Mouse (Mus musculus) liver, embryonic 13.5 days (tissue): ENCODE data around the gene Trmt6. TPM values are rescaled to one million over a fixed set of nuclear protein-coding genes. Genes with fewer than 3 reads are reported as not detected.
A peak's percentile ranks its signal among the peaks of the same experiment; 100 is the strongest.

ENCODE experiments used
- ATAC-seq: fragments of 200-750 bp; cut with Nextera tagmentation; 2 replicates; pipeline ENCODE4 v1.8.0; 2017; ENCODE audit warnings: low read depth, mild to moderate bottlenecking, moderate number of reproducible peaks, moderate library complexity
- DNase-seq: peaks from one replicate; pipeline ENCODE4 v3.0.0; 2022
- H3K27ac ChIP-seq: fragments of 300-500 bp; sonication (generic); 2 replicates; pipeline ENCODE4 v1.5.1; 2015; ENCODE audit warnings: moderate library complexity, mild to moderate bottlenecking, inconsistent platforms
- H3K27me3 ChIP-seq: fragments of 300-500 bp; sonication (generic); 2 replicates; pipeline ENCODE4 v1.6.1; 2015; ENCODE audit warnings: mild to moderate bottlenecking, inconsistent platforms
- H3K36me3 ChIP-seq: fragments of 300-500 bp; sonication (generic); 2 replicates; pipeline ENCODE4 v1.6.1; 2015; ENCODE audit warnings: mild to moderate bottlenecking, inconsistent platforms
- H3K4me1 ChIP-seq: fragments of 300-500 bp; sonication (generic); replicated peaks from 2 replicates; pipeline ENCODE4 v1.6.1; 2015; ENCODE audit warnings: inconsistent platforms
- H3K4me2 ChIP-seq: fragments of 300-500 bp; sonication (generic); 2 replicates; pipeline ENCODE4 v1.6.1; 2015; ENCODE audit warnings: inconsistent platforms, mild to moderate bottlenecking, moderate library complexity
- H3K4me3 ChIP-seq: fragments of 300-500 bp; sonication (generic); replicated peaks from 2 replicates; pipeline ENCODE4 v1.5.1; 2015; ENCODE audit warnings: mild to moderate bottlenecking, inconsistent platforms
- H3K9ac ChIP-seq: fragments of 300-500 bp; sonication (generic); 2 replicates; pipeline ENCODE4 v1.6.1; 2015; ENCODE audit warnings: mild to moderate bottlenecking, inconsistent platforms
- H3K9me3 ChIP-seq: fragments of 300-500 bp; sonication (generic); replicated peaks from 2 replicates; pipeline ENCODE4 v1.6.1; 2016; ENCODE audit warnings: inconsistent platforms
- WGBS: fragments of 180-500 bp; shearing (Covaris S2); methylation state at CpG from one replicate; pipeline ENCODE4 v1.1.7; 2015; ENCODE audit not compliant: insufficient replicate concordance; 5-methylcytosine and 5-hydroxymethylcytosine counted together
- polyA plus RNA-seq: library from polyadenylated mRNA; unstranded; fragments of >200 nt; fragmentation: Nextera tagmentation; extraction: Ambion mirVana; gene quantifications from 2 replicates; pipeline ENCODE4 v1.2.1, GENCODE M21; 2015

The Trmt6 gene
- polyA plus RNA-seq, 1 experiment from 2014 or later: 31.7 TPM

DNA sequence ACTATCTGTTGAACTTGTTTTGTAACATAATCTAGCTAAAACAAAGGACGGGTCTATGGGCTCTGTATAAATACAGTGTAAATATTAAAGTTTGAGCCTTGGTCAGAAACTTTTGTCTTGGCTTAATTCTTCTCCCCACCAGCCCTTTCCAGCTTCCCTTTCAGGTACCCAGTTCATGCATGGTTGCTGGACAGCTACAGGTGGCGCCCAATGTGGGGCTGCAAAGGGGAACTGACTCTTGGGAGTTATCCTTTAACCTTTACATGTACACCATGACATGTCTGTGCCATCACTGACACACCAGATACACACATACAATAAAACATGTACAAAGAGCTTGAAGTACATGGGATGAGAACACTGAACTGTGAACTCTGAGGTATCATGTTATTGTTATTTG, 12.9 kb downstream of the Trmt6 start:
- DNase-seq: no peak

DNA sequence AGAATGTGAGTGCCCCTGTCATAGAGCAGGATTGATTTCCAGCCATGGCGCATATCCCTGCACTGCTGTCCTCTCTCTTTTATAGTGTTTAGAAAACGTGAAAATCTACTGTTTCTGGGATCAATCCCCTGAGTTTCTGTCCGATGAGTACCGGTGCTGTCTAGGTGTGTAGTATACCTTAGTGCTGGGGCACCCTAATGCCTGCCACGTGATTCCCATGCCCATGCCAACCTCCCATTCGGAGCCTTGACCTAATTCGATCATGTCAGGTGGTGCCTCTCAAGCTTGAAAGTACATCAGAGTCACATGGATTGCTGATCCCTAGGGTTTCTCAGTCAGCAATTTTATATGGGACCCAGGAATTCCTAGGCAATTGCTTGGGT, 21.7 kb downstream of the Trmt6 start:
- no peak for DNase-seq
- Histone ChIP-seq H3K27me3 (no peaks in the 10 kb centered on the region), H3K4me1 (no peaks in the 10 kb centered on the region), H3K4me3 (no peak overlapping the region), H3K4me2 (no peak overlapping the region), H3K9ac (no peak overlapping the region), H3K27ac (no peak overlapping the region), H3K36me3 (no peaks in the 10 kb centered on the region), H3K9me3 (no peaks in the 10 kb centered on the region)
- no peak for ATAC-seq
- 71% methylated on average over 7 of the region's 7 CpGs for WGBS

More for the DNA sequence above, 12.9 kb downstream of the Trmt6 start:
- no peak for ATAC-seq
- H3K4me3 ChIP-seq: no peak overlapping the region
- H3K27ac ChIP-seq: no peak overlapping the region
- no peaks in the 10 kb centered on the region for H3K4me1 ChIP-seq
- H3K9ac ChIP-seq: no peak overlapping the region
- H3K4me2 ChIP-seq: no peak overlapping the region
- H3K36me3 ChIP-seq: peaks cover 53% of the 10 kb centered on the region
- 0 out of 2 replicates have a peak, but pooled peaks cover 2% of the 10 kb centered on the region for H3K9me3 ChIP-seq
- H3K27me3 ChIP-seq: no peaks in the 10 kb centered on the region
- WGBS: 75% methylated on average over 2 of the region's 2 CpGs

GRCm38 (mm10) chr2:132793441-132794203, 22.2 kb downstream of the Trmt6 start:
- H3K4me1 ChIP-seq: no peaks in the 10 kb centered on the region
- no peaks in the 10 kb centered on the region for H3K9me3 ChIP-seq
- no peak overlapping the region for H3K4me3 ChIP-seq
- no peak overlapping the region for H3K9ac ChIP-seq
- no peak overlapping the region for H3K4me2 ChIP-seq
- no peak for DNase-seq
- H3K36me3 ChIP-seq: no peaks in the 10 kb centered on the region
- no peaks in the 10 kb centered on the region for H3K27me3 ChIP-seq
- no peak for ATAC-seq
- WGBS: 66% methylated on average over 19 of the region's 19 CpGs
- no peak overlapping the region for H3K27ac ChIP-seq

DNA sequence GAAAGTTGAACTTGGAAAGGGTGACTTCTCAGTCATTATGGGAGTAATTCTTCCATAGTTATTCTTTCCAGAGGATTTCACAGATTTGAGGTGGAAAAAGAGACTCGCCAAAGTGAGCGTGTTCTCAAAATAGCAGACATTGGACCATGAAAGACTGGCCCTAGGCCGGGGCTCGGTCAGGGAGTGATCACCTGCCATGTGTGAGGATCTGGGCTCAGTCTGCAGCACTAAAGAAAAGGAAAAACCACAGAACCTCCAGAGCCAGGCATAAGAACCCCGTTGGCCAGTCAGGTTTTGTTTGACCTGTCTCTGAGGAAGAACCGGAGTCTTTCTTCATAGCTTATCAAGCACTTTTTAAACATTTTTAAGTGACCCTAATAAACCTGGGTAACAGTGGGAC, 31.8 kb downstream of the Trmt6 start:
- no peak overlapping the region for H3K27ac ChIP-seq
- H3K4me2 ChIP-seq: no peak overlapping the region
- ATAC-seq (no peak), DNase-seq (no peak)
- H3K4me3 ChIP-seq: no peak overlapping the region
- no peaks in the 10 kb centered on the region for H3K9me3 ChIP-seq
- H3K36me3 ChIP-seq: no peaks in the 10 kb centered on the region
- H3K4me1 ChIP-seq: 0 out of 2 replicates have a peak, but pooled peaks cover 4% of the 10 kb centered on the region
- H3K27me3 ChIP-seq: peaks cover 25% of the 10 kb centered on the region
- H3K9ac ChIP-seq: no peak overlapping the region
- WGBS: 65% methylated on average over 6 of the region's 6 CpGs

- H3K4me2 ChIP-seq: peak overlapping the region; percentile 65
- under 1% methylated on average over 41 of the region's 41 CpGs for WGBS
- no peaks in the 10 kb centered on the region for H3K9me3 ChIP-seq
- no peaks in the 10 kb centered on the region for H3K36me3 ChIP-seq
- ATAC-seq (peak; percentile 77), DNase-seq (peak; percentile 60)
- H3K4me3 ChIP-seq: peak overlapping the region; percentile 42
- H3K4me1 ChIP-seq: 0 out of 2 replicates have a peak, but pooled peaks cover 4% of the 10 kb centered on the region
- H3K27ac ChIP-seq: no peak overlapping the region
- no peak overlapping the region for H3K9ac ChIP-seq
- peaks cover 25% of the 10 kb centered on the region for H3K27me3 ChIP-seq
Observed at GRCm38 (mm10) chr2:132781439-132782068, 34.3 kb downstream of the Trmt6 start.

DNA sequence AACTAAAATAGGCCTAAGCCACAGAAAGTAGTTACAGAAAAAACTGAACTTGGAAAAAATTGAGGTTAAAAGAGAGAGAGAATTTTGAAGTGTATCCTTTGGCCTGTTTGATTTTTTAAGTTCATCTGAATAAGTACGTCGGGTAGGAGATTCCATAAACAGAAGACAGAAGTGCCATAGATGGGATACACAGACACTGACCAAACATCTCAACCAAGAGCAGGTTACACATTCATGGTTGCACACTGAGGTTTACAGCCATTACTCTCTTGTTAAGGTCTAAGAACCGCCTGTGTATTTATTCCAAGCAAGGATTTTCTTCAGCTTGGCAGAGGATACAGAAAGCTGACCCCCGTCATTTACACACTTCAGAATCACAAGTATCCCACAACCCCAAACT, 34.9 kb downstream of the Trmt6 start, which contains the start of gene Chgb:
Chgb (plus strand) TSS at position 301 of the 400 bp plus-strand sequence.
- Histone ChIP-seq H3K27ac (no peak within 1 kb of the TSS), H3K9ac (no peak within 1 kb of the TSS), H3K4me2 (peak within 1 kb of the TSS; percentile 65), H3K4me3 (peak within 1 kb of the TSS; percentile 42), H3K27me3 (peaks cover 25% of the 10 kb centered on the region), H3K9me3 (no peaks in the 10 kb centered on the region), H3K36me3 (no peaks in the 10 kb centered on the region), H3K4me1 (0 out of 2 replicates have a peak, but pooled peaks cover 4% of the 10 kb centered on the region)
- DNase-seq (no peak), ATAC-seq (no peak)
- WGBS: 15% methylated on average over 4 of the region's 4 CpGs

- no peaks in the 10 kb centered on the region for H3K36me3 ChIP-seq
- 33% methylated on average over 1 of the region's 1 CpGs for WGBS
- no peak overlapping the region for H3K4me2 ChIP-seq
- H3K4me3 ChIP-seq: no peak overlapping the region
- H3K4me1 ChIP-seq: no peaks in the 10 kb centered on the region
- H3K9me3 ChIP-seq: no peaks in the 10 kb centered on the region
- DNase-seq: no peak
- no peaks in the 10 kb centered on the region for H3K27me3 ChIP-seq
- no peak overlapping the region for H3K9ac ChIP-seq
- ATAC-seq: no peak
- no peak overlapping the region for H3K27ac ChIP-seq
Observed at GRCm38 (mm10) chr2:132770822-132771221, 45.0 kb downstream of the Trmt6 start.

- Histone ChIP-seq H3K4me2 (no peak overlapping the region), H3K4me1 (no peaks in the 10 kb centered on the region), H3K27ac (no peak overlapping the region), H3K4me3 (no peak overlapping the region), H3K36me3 (no peaks in the 10 kb centered on the region), H3K9me3 (no peaks in the 10 kb centered on the region), H3K9ac (no peak overlapping the region), H3K27me3 (no peaks in the 10 kb centered on the region)
- no peak for DNase-seq
- ATAC-seq: no peak
- 54% methylated on average over 5 of the region's 5 CpGs for WGBS
Observed at GRCm38 (mm10) chr2:132757911-132758310, 57.9 kb downstream of the Trmt6 start.

Other genes starting within 250 kb of the Trmt6 start
- 64.5 and 67.6 TPM in 2 replicates for gene Gpcpd1, start 228.3 kb downstream of the Trmt6 start, polyA plus RNA-seq
- 11.1 and 12.1 TPM in 2 replicates for gene Shld1, start 129.1 kb downstream of the Trmt6 start, polyA plus RNA-seq
- gene Chgb, start 34.8 kb downstream of the Trmt6 start, polyA plus RNA-seq: 0.20 and 0.23 TPM in 2 replicates
- gene Mcm8, start 86 bp upstream of the Trmt6 start, polyA plus RNA-seq: 8.9 and 11.3 TPM in 2 replicates
- gene Crls1, start 30.6 kb upstream of the Trmt6 start, polyA plus RNA-seq: 8.7 and 10.2 TPM in 2 replicates
- 1.1 and 1.2 TPM in 2 replicates for gene Lrrn4, start 64.8 kb upstream of the Trmt6 start, polyA plus RNA-seq
- 0.03 and 0.13 TPM in 2 replicates for gene Fermt1, start 129.9 kb upstream of the Trmt6 start, polyA plus RNA-seq